Mouse (Mus musculus) activated CD4-positive, CD25-positive, alpha-beta regulatory T cell, adult 4 months (primary cell): ENCODE results near the gene AI467606. TPM values are rescaled to one million over a fixed set of nuclear protein-coding genes. Genes with fewer than 3 reads are reported as not detected.

Experiments
- ATAC-seq: one replicate; pipeline ENCODE4 v1.8.0; 2017
- polyA plus RNA-seq, 2 experiments: library from polyadenylated mRNA; unstranded; fragments of 100-300 nt; shearing (Covaris generic); gene quantifications; one replicate each; pipeline ENCODE4 v1.2.1; 2017

AI467606 gene
- polyA plus RNA-seq, 2 experiments from 2014 or later = 258 to 336 TPM

GRCm38 (mm10) chr7:127129638-127130037, 38.5 kb downstream of the AI467606 start:
- ATAC-seq = peak; percentile 58

- no peak for ATAC-seq
Measured at GRCm38 (mm10) chr7:127133125-127133524, 42.0 kb downstream of the AI467606 start.

DNA sequence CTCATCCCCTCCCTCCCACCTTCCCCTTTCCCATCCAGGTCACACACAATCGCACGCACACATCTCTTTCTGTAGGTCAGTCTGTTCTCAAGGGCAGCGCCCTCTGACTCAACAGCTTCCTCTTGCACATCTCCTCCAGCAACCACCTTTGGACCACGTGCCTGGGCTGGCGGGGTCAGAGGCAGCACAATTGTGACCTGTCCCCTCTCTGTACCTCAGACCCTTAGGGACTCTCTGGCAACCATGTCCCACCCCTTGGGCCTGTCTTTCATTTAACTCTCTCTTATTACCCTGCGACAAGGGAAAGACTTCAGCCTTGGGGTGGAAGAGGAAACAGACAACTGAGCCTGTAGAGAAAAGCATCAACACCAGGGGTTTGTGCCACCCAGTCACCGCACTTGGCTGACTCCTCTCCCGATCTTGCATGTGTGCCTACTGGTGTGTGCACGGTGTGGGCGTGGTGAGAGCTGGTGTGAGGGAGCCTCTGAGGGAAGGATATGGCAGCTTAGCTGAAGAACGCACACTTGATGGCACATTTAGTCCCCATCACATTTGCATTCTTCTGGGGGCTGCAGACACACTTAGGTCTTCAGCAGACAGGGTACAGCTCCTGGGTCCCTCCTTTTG, 43.8 kb downstream of the AI467606 start:
- peak; percentile 13 for ATAC-seq

DNA sequence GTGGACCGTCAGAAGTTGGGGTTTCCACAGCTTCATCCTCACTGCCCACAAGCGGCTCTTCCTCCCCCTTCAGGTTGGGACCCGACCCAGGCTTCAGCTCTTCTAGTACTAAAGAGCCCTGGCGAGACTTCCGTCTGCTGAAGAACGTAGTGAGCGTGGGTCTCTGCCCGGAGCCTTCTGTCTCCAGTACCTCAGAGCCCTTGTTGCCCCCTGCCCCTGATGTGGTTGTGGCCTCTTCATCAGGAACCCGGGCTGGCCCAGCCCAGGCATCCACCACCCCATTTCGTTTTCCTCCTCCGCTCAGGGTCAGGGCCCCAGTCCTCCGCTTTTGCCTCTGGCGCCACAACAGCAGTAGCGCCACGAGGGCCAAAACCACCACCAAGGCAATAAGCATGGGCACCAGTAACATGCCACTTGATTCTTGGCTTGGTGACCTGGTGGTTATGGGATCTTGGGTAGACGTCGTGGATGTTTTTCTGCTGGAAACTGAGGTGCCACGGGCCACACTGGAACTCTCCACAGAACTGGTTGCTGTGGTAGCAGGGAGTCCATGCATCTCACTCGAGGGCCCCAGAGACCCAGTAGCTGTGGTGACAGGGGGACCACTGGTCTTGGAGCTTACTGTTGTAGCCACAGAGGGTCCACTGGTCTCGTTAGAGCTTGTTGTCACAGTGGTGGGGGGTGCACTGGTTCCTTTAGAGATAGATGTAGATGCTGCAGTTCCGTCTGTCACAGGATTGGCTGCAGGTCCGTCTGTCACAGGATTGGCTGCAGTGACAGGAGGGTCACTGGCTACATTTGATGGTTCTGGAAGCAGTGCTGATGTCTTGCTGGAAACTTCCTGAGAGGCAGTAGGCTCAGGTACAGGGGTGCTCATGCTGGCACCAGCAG, 45.3 kb downstream of the AI467606 start:
- no peak for ATAC-seq

DNA sequence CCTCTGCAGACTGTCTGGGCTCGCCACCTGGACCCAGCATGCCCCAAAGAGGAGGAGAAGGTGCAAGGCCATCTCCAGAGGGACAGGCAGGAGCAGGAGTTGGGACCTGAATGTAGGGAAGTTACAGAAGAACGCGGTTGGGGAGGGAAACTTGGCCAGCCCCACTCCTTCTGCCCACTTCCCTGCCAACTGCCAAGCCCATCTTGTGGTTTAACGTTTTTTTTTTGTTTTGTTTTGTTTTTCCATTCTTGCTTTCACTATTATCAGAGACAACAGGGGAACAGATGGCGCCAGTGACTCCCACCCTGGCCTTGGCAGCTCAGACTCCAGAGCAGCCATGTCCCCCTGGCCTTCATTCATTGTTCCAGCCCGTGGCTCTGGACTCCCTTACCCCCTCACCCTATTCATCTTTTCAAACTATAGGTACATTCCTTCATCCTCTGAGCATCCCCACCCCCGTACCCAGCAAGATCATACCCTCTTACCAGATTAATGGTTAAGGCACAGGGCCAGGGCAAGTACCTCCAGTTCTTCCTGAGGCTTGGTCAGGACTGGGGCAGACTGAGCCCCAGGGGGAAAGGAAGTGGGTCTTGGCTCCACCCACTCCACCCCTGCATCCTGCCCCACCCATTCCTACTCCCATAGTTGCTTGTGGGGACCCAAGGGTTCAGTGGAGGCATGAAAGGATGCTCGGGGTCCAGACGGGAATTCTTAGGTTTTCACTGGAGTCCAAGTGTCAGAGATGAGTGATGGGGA, 46.3 kb downstream of the AI467606 start, which contains the start of gene Spn:
TSS of gene Spn (minus strand) at position 562 of the 756 bp plus-strand sequence.
- ATAC-seq = peak; percentile 68

- ATAC-seq = no peak
Measured at GRCm38 (mm10) chr7:127139100-127139499, 47.9 kb downstream of the AI467606 start.

GRCm38 (mm10) chr7:127139562-127139961, 48.4 kb downstream of the AI467606 start:
- no peak for ATAC-seq

GRCm38 (mm10) chr7:127140623-127141404, 49.7 kb downstream of the AI467606 start:
- no peak for ATAC-seq

DNA sequence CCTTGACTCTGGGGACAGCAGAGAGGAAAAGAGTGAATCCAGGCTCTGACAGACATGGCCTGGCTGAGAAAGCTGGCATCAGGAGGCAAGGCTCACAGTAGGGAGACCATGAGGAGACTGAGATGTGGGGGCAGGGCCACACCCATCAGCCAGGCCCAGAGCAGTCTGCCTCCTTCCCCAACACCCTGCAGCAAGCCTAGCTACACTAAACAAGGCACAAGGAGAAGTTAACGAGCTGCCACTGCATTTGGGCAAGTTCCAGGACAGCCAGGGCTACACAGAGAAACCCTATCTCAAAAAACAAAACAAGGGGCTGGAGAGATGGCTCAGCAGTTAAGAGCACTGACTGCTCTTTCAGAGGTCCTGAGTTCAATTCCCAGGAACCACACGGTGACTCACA, 51.1 kb downstream of the AI467606 start:
- no peak for ATAC-seq

- ATAC-seq = no peak
Measured at GRCm38 (mm10) chr7:127142666-127143065, 51.5 kb downstream of the AI467606 start.

Other genes starting within 250 kb of the AI467606 start
- gene Doc2a, start 243.9 kb upstream of the AI467606 start, polyA plus RNA-seq = not detected
- gene Hirip3, start 229.4 kb upstream of the AI467606 start, polyA plus RNA-seq = 10 to 100 TPM; 10.5 to 18.4 TPM
- gene Ino80e, start 229.0 kb upstream of the AI467606 start, polyA plus RNA-seq = 10 to 100 TPM; 54.8 to 82.2 TPM
- 10 to 100 TPM; 16.8 to 19.5 TPM for gene Taok2, start 206.7 kb upstream of the AI467606 start, polyA plus RNA-seq
- gene Tmem219, start 168.4 kb upstream of the AI467606 start, polyA plus RNA-seq = 10 to 100 TPM; 43.7 to 56.1 TPM
- gene Kctd13, start 162.5 kb upstream of the AI467606 start, polyA plus RNA-seq = 1 to 10 TPM; 7.7 to 8.4 TPM
- under 1 TPM in 1 of 2 experiments, not detected in 1; 0.46 TPM for gene Asphd1, start 141.8 kb upstream of the AI467606 start, polyA plus RNA-seq
- gene Sez6l2, start 140.8 kb upstream of the AI467606 start, polyA plus RNA-seq = under 1 TPM; 0.17 to 0.58 TPM
- gene Cdipt, start 115.4 kb upstream of the AI467606 start, polyA plus RNA-seq = 100 to 1,000 TPM; 119 to 136 TPM
- 1 to 10 TPM in 1 of 2 experiments, under 1 TPM in 1; 0.37 to 1.5 TPM for gene Cdiptos, start 115.3 kb upstream of the AI467606 start, polyA plus RNA-seq
- gene Mvp, start 76.7 kb upstream of the AI467606 start, polyA plus RNA-seq = 10 to 100 TPM; 12.5 to 18.3 TPM
- not detected for gene Pagr1b, start 74.9 kb upstream of the AI467606 start, polyA plus RNA-seq
- gene Pagr1a, start 74.0 kb upstream of the AI467606 start, polyA plus RNA-seq = 10 to 100 TPM; 39.6 to 56.7 TPM
- gene Gm42742, start 70.3 kb upstream of the AI467606 start, polyA plus RNA-seq = 10 to 100 TPM; 26.4 to 31.8 TPM
- 1 to 10 TPM in 1 of 2 experiments, not detected in 1; 2.1 TPM for gene Prrt2, start 70.1 kb upstream of the AI467606 start, polyA plus RNA-seq
- gene Maz, start 64.3 kb upstream of the AI467606 start, polyA plus RNA-seq = 10 to 100 TPM; 19.0 to 19.1 TPM
- gene Kif22, start 48.9 kb upstream of the AI467606 start, polyA plus RNA-seq = 10 to 100 TPM; 38.7 to 48.2 TPM
- gene Zg16, start 4.0 kb upstream of the AI467606 start, polyA plus RNA-seq = not detected
- 10 to 100 TPM in 1 of 2 experiments, 1 to 10 TPM in 1; 9.2 to 11.7 TPM for gene Qprt, start 30.9 kb downstream of the AI467606 start, polyA plus RNA-seq
- 100 to 1,000 TPM; 157 to 159 TPM for gene Spn, start 46.5 kb downstream of the AI467606 start, polyA plus RNA-seq
- 10 to 100 TPM; 38.9 to 50.5 TPM for gene Cd2bp2, start 104.7 kb downstream of the AI467606 start, polyA plus RNA-seq
- gene Tbc1d10b, start 117.1 kb downstream of the AI467606 start, polyA plus RNA-seq = 10 to 100 TPM; 13.6 to 18.9 TPM
- 10 to 100 TPM; 26.7 to 30.7 TPM for gene Mylpf, start 117.5 kb downstream of the AI467606 start, polyA plus RNA-seq
- gene Zfp553, start 141.7 kb downstream of the AI467606 start, polyA plus RNA-seq = 1 to 10 TPM; 4.1 to 8.0 TPM
- 100 to 1,000 TPM; 811 to 836 TPM for gene Sept1, start 141.8 kb downstream of the AI467606 start, polyA plus RNA-seq
- gene Zfp771, start 152.9 kb downstream of the AI467606 start, polyA plus RNA-seq = 1 to 10 TPM in 1 of 2 experiments, under 1 TPM in 1; 0.29 to 1.1 TPM
- 10 to 100 TPM; 48.1 to 69.5 TPM for gene Dctpp1, start 169.3 kb downstream of the AI467606 start, polyA plus RNA-seq
- gene Sephs2, start 182.7 kb downstream of the AI467606 start, polyA plus RNA-seq = 10 to 100 TPM; 29.9 to 31.3 TPM
- gene Itgal, start 204.9 kb downstream of the AI467606 start, polyA plus RNA-seq = 100 to 1,000 TPM; 149 to 232 TPM